Mouse (Mus musculus) brown adipose tissue, adult 24 weeks (tissue): ENCODE data around the gene Casp9. TPM values are rescaled to one million over a fixed set of nuclear protein-coding genes. Genes with fewer than 3 reads are reported as not detected.

Experiments
- H3K27ac ChIP-seq: fragments of 200-500 bp; replicated peaks from 2 replicates; pipeline ENCODE4 v1.5.1; 2012; ENCODE audit warnings: low read depth, mild to moderate bottlenecking, low read length
- H3K4me1 ChIP-seq: fragments of 200-500 bp; 2 replicates; pipeline ENCODE4 v1.6.1; 2012; ENCODE audit warnings: low read length, mixed read lengths; ENCODE audit not compliant: control insufficient read depth, insufficient read depth, insufficient read length
- H3K4me3 ChIP-seq: fragments of 200-500 bp; 2 replicates; pipeline ENCODE4 v1.5.1; 2012; ENCODE audit warnings: low read depth, mild to moderate bottlenecking, low read length, moderate library complexity; ENCODE audit not compliant: insufficient read depth
- polyA plus RNA-seq: library from polyadenylated mRNA; stranded (reverse); fragments of >200 nt; gene quantifications from 2 replicates; pipeline ENCODE4 v1.2.4, GENCODE M21; 2012; ENCODE audit not compliant: missing spikeins, insufficient read depth, insufficient read length

The Casp9 gene
- polyA plus RNA-seq, 1 experiment, result 7.7 TPM

GRCm38 (mm10) chr4:141791951-141792350 is 1.5 kb upstream of the Casp9 start:
- Histone ChIP-seq H3K4me1 (peaks cover 14% of the 10 kb centered on the region), H3K4me3 (no peak overlapping the region), H3K27ac (no peak overlapping the region)

DNA sequence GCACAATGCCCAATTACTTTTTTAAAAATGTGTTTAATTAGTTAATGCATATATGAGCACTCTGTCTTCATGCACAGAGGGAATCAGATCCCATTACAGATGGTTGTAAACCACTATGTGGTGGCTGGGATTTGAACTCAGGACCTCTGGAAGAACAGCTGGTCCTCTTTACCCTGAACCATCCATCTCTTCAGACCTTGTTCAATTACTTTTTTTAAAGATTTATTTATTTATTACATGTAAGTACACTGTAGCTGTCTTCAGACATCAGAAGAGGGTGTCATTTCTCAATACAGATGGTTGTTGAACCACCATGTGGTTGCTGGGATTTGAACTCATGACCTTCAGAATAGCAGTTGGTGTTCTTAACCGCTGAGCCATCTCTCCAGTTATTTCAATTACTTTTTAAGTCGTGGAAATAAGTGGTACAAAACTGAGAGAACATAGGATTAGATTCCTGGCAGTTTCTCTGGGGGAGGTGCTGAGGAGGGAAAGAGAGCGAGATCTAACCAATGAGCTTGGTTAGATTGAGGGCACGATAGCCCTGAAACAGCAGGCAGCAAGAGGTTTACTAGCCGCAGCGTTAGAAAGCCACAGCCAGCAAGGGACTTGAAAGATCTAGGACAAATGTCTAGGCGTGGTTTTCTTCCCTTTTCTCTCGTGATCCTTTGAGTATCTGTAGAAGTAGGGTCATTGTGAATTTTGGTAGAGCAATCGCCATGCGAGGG is 694 bp upstream of the Casp9 start:
- H3K4me1 ChIP-seq, result peaks cover 8% of the 10 kb centered on the region
- H3K27ac ChIP-seq, result peak overlapping the region; percentile 81
- peak overlapping the region; percentile 51 for H3K4me3 ChIP-seq

DNA sequence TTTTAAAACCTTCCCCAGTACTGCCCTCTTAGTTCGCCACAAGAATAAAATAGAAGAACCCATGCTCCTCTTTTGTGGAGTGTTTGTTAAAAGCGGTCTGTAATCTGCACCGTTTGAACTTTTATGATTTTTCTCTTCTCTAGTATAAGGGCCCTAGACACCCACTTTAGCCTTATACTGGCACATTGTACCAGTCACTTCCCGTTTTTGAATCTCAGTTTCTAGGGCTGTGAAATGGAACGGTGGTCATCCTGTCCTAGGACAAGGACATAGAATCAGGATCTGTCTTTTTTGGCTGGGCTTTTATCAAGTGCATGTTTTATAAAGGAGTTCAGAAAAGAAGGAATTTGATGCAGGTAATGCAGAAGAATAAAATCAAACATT is 732 bp downstream of the Casp9 start:
- peaks cover 7% of the 10 kb centered on the region; the same call in 1 of the 2 replicates for H3K4me1 ChIP-seq
- H3K27ac ChIP-seq, result peak overlapping the region; percentile 84
- H3K4me3 ChIP-seq, result peak overlapping the region; percentile 87

DNA sequence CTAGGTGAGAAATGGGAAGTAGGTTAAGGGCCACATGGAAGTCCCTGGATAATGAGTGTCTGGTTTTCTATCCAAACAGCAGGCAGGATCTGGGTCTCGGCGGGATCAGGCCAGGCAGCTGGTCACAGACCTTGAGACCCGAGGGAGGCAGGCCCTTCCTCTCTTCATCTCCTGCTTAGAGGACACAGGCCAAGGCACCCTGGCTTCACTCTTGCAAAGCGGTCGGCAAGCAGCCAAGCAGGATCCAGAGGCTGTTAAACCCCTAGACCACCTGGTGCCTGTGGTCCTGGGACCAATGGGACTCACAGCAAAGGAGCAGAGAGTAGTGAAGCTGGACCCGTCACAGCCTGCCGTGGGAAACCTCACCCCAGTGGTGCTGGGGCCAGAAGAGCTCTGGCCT is 2.9 kb downstream of the Casp9 start:
- Histone ChIP-seq H3K4me3 (no peak overlapping the region), H3K4me1 (peaks cover 7% of the 10 kb centered on the region; the same call in 1 of the 2 replicates), H3K27ac (no peak overlapping the region)

GRCm38 (mm10) chr4:141796954-141797353 is 3.5 kb downstream of the Casp9 start:
- no peak overlapping the region for H3K4me3 ChIP-seq
- H3K4me1 ChIP-seq, result peaks cover 7% of the 10 kb centered on the region; the same call in 1 of the 2 replicates
- no peak overlapping the region for H3K27ac ChIP-seq

GRCm38 (mm10) chr4:141797545-141797944 is 4.1 kb downstream of the Casp9 start:
- Histone ChIP-seq H3K4me1 (peaks cover 7% of the 10 kb centered on the region; the same call in 1 of the 2 replicates), H3K4me3 (no peak overlapping the region), H3K27ac (no peak overlapping the region)

DNA sequence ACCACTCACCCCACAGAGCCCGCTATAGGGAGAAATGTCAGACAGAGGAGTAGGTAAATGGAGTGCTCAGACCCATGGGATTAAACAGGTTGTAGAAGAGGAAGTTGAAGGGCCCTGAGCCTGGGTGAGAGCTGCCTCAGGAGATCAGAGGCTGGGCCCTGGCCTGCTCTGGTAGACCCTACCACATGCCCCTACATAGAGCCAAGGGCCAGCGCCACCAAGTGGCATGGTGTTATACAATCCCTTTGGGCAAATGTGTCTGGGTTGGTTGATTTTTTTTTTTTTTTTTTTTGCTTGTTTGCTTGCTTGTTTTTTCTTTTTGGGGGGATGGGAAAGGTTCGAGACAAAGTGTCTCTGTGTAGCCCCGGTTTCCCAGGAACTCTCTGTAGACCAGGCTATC is 10.7 kb downstream of the Casp9 start:
- no peak overlapping the region for H3K27ac ChIP-seq
- H3K4me1 ChIP-seq, result no peaks in the 10 kb centered on the region
- H3K4me3 ChIP-seq, result no peak overlapping the region

DNA sequence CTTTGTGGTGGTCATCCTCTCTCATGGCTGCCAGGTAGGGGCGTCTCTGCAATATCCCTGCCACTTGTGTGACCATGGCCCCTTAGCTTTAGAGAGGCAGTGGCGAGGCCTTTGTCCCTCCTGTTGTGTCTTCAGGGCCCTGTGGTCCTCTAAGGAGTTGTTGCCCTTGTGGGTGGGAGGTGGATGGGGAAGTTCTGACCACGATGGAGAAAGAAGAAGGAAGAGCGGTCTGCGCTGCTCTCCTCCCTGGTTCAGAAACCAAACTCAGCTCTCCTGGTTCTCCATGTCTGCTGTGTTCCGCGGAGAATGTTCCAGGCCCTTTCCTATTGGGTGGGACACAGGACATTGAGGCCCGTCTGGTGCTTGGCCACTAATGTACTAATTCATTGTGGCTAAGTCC is 12.5 kb downstream of the Casp9 start:
- H3K4me1 ChIP-seq, result no peaks in the 10 kb centered on the region

DNA sequence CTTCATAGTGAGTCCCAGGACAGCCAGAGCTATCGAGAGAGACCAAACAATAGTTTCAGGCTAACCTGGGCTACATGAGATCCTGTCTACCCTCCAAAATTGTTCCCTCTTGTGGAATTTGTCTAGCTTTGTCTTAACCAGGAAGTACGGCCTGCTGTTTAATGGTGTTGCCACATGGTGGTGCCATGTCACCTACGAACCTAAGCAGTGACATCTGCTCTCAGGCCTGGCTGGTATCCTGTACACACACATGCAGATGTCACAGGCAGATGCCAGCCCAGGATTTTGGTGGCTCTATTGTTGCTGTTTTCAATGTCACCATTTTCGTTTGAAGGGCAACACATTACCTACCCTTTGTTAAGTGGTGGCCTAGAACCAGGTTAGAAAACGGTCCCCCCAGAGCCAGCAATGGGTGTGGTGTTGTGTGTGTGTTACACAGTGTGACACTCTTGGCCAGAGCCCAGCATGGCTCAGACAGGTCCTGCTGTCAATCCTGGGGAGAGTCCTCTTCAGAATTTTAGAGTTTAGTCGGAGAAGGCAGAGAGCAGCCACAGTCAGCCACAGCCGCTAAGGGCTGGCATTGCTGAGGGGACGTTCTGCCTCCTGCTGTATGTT is 16.5 kb downstream of the Casp9 start:
- no peak overlapping the region for H3K4me3 ChIP-seq

More for the DNA sequence above, 12.5 kb downstream of the Casp9 start:
- Histone ChIP-seq H3K4me3 (no peak overlapping the region), H3K27ac (no peak overlapping the region)

GRCm38 (mm10) chr4:141810975-141811374 is 17.6 kb downstream of the Casp9 start:
- no peak overlapping the region for H3K4me3 ChIP-seq
- no peaks in the 10 kb centered on the region for H3K4me1 ChIP-seq
- H3K27ac ChIP-seq, result no peak overlapping the region

More for the DNA sequence above, 16.5 kb downstream of the Casp9 start:
- Histone ChIP-seq H3K27ac (no peak overlapping the region), H3K4me1 (no peaks in the 10 kb centered on the region)

GRCm38 (mm10) chr4:141811375-141811774 is 18.0 kb downstream of the Casp9 start:
- H3K4me1 ChIP-seq, result no peaks in the 10 kb centered on the region
- no peak overlapping the region for H3K4me3 ChIP-seq
- H3K27ac ChIP-seq, result no peak overlapping the region

DNA sequence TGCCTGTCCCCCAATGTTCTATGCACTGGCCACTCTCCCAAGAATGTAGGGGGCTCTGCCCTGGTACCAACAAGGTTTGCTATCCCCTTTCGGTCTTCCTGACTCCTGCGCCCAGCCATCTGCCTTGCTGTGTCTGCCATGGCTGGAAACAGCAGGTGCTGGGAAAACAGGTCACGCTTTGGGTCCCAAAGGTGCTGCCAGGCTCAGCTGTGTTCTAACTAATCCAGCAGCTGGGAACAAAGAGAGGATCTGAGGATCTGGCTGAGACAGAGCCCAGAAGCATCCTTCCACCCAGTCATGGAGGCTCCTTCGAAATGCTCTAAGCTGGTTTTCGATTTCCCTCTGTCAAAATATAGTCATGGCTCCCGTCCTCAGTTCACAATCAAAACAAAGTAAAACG is 22.9 kb downstream of the Casp9 start:
- Histone ChIP-seq H3K27ac (no peak overlapping the region), H3K4me1 (no peaks in the 10 kb centered on the region), H3K4me3 (no peak overlapping the region)

DNA sequence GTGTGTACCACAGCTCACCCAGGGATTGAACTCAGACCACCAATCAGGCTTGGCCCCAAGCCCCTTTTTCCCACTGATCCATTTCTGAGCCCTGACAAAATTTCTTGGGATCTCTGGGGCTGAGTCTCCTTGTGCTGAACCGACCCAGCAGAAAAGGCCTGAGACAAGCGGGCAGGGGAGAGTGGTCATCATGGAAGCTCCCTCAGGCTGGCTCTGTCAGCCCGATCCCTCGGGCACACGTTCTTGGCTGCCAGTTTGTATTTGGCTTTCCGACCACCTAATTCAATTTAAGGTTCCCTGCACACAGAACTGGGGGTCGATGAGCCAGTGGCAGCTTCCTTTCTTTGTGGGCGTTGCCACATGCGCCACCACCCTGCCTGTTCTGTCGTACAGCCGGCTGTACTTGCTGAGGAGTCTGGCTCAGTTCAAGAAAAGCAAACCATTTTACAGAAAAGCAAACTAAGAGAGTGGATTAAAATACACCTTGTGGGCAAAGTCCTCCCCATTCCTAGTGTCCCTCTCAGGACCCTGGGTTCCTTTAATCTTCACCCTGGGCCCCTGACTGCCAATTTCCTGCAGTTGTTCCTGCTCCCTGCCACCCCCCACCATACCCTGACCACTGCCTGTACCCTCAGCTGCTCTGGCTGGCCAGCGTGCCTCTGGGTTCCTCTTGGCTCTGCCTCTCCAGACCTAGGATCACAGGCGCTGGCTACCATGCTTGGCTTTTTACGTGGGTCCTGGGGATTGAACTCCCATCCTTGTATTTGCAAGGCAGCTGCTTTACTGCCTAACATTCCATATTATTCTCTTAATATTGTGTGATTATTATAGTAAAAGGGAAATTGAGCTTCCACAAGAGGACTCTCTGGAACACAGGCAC is 23.6 kb downstream of the Casp9 start:
- no peaks in the 10 kb centered on the region for H3K4me1 ChIP-seq
- no peak overlapping the region for H3K4me3 ChIP-seq
- H3K27ac ChIP-seq, result no peak overlapping the region

DNA sequence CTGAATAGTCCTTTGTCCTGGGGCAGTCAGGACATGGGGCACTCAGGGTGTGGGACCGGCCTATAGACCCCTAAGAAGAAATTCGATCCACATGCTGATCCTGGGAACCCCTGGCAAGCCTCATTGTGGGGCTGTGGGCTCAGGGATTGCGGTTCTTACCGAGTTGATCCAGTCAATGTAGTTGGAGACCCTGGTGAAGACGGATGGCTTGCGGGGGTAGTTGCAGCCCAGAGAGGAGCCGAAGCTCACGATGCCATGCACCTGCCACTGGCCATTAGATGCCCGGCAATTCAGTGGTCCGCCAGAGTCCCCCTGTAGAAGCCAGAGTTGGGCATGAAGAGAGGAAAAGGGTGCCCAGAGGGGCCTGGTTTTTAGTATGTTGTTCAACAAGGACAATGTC is 24.3 kb downstream of the Casp9 start:
- Histone ChIP-seq H3K27ac (no peak overlapping the region), H3K4me1 (no peaks in the 10 kb centered on the region), H3K4me3 (no peak overlapping the region)

DNA sequence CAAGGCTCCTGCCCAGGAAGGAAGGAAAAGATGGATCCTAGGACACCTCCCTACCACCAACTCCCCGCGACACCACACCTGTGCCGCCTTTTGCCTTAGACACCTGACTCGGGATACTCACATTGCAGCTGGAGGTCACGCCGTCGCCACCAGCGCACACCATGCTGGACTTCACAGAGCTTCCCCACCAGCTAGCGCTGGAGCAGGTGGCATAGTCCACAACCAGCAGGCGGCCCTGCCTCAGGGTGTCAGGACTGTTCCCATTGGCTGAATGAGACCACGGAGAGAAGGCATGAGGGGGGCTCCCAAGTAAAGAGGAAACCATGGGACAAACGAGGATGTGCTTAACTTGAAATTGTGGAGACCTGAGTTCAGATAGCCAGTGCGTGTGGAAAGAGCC is 25.4 kb downstream of the Casp9 start:
- no peaks in the 10 kb centered on the region for H3K4me1 ChIP-seq
- H3K4me3 ChIP-seq, result no peak overlapping the region
- H3K27ac ChIP-seq, result no peak overlapping the region
